Mouse (Mus musculus) bone marrow, adult 2 months (tissue): ENCODE measurements around the gene Iqcj.

ENCODE experiments used
- CTCF ChIP-seq: fragments of 200-500 bp; IDR thresholded peaks from 2 replicates; pipeline ENCODE4 v1.5.1; 2011; ENCODE audit warnings: low read length, control low read depth; ENCODE audit not compliant: control insufficient read depth, insufficient read depth
- POLR2A ChIP-seq: fragments of 200-500 bp; IDR thresholded peaks from 2 replicates; pipeline ENCODE4 v1.6.1; 2011; ENCODE audit warnings: low read depth, mild to moderate bottlenecking, control low read depth, low read length, borderline replicate concordance; ENCODE audit not compliant: control insufficient read depth

- no peak for TF ChIP-seq CTCF
- no peak for TF ChIP-seq POLR2A
Measured at GRCm38 (mm10) chr3:68012342-68012741, 120.3 kb downstream of the Iqcj start.
